Mouse (Mus musculus) liver, embryonic 14.5 days (tissue): ENCODE data around the gene Nxpe3.

Experiments used
- CTCF ChIP-seq: IDR thresholded peaks from 2 replicates; pipeline ENCODE4 v1.5.1; 2016; ENCODE audit warnings: antibody characterized with exemption, low read depth, control low read depth
- EP300 ChIP-seq: IDR thresholded peaks from 2 replicates; pipeline ENCODE4 v1.6.1; 2016; ENCODE audit warnings: antibody characterized with exemption, low read depth

DNA sequence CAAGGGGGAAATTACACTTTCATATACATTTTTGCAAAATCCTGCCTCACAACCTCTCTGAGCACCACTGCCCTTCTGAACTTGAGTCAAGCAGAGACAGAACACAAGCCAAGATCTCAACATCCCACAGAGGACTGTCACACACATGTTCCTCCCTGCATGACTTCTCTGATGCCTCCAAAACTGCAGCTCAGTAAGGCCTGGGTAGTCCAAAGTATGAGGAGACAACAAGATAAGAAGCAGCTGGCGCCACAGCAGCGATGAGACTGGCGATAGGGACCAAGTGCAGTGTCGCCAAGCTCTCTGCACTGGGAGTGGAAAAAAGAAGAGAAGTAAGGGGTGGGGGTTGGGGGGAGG, 571 bp downstream of the Nxpe3 start:
- TF ChIP-seq EP300: no peak
- no peak for TF ChIP-seq CTCF
